Mouse (Mus musculus) stomach, postnatal 0 days (tissue): ENCODE measurements around the gene Robo2.

Experiments used
- CTCF ChIP-seq: IDR thresholded peaks from 2 replicates; pipeline ENCODE4 v1.5.1; 2016; ENCODE audit warnings: antibody characterized with exemption, low read depth, mild to moderate bottlenecking, moderate library complexity
- EP300 ChIP-seq: optimal IDR thresholded peaks from 2 replicates; pipeline ENCODE3; 2016; ENCODE audit warnings: antibody characterized with exemption

DNA sequence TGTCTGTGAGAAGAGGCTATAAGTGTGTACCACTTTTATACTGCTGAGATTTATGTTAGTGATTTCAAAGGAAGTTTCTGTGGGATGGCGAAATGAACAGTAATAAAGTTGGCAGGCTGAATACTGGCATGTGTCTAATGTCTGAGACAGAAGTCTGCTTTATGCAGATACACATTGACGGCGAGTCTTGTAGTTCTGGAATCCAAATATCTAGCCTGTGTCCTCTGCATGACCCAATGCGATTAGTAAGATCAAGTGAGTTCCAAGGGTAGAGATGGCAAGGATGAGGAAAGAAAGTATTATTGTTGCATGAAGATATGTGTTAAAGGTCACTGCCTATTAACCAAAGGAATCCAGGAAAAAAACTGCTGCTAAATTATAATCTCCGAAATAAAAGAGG lies 541.3 kb downstream of the Robo2 start:
- TF ChIP-seq CTCF (no peak), EP300 (no peak)
